Mouse (Mus musculus): ENCODE data around the gene Ntrk1. TPM values are rescaled to one million over a fixed set of nuclear protein-coding genes. Genes with fewer than 3 reads are reported as not detected.

Ntrk1 gene
- total and polyA plus RNA-seq, 3 experiments = 0.14 to 0.57 (median 0.16) TPM

- Histone ChIP-seq H3K27ac (peak overlapping the region; percentile 93), H3K4me3 (peak overlapping the region; percentile 63), H3K4me1 (ENCODE audit: control insufficient read depth, insufficient read depth, low read length) (peaks cover 13% of the 10 kb centered on the region), H3K36me3 (ENCODE audit: control insufficient read depth, insufficient read depth, low read length) (no peaks in the 10 kb centered on the region), H3K27me3 (ENCODE audit: control insufficient read depth, insufficient read depth, low read length) (no peaks in the 10 kb centered on the region), H3K79me2 (replicated peaks; ENCODE audit: control insufficient read depth, insufficient read depth, low read length) (no peaks in the 10 kb centered on the region), H3K9ac (ENCODE audit: low read depth, low read length) (peak overlapping the region; percentile 68)
- DNase-seq = peak; percentile 92
- TF ChIP-seq EP300 (IDR thresholded peaks at IDR 0.05; ENCODE audit: insufficient read depth, low read depth, low read length) = 0 out of 2 replicates have a peak, but pooled peaks have one; percentile 45
- TF ChIP-seq POLR2A (IDR thresholded peaks at IDR 0.05; ENCODE audit: insufficient read depth, low read depth, low read length) = peak; percentile 83
- TF ChIP-seq CTCF (IDR thresholded peaks at IDR 0.05) = peak; percentile 99; the same call in 1 of the 2 replicates
- intact Hi-C loops (cut with DNase I) = loop anchor here (1.0 to 10.0 kb wide), 3 partner anchors 13 to 206 kb away; partner anchors contain the start of genes Lrrc71 and Nes
- 1% methylated on average over 36 of the region's 37 CpGs for WGBS
Measured at GRCm38 (mm10) chr3:87768844-87769243, 26.1 kb downstream of the Ntrk1 start.

GRCm38 (mm10) chr3:87768431-87768830 lies 26.5 kb downstream of the Ntrk1 start:
- peak overlapping the region; percentile 93 for H3K27ac ChIP-seq
- WGBS = 34% methylated on average over 6 of the region's 6 CpGs
- H3K9ac ChIP-seq (ENCODE audit: low read depth, low read length) = peak overlapping the region; percentile 73
- H3K79me2 ChIP-seq (replicated peaks; ENCODE audit: control insufficient read depth, insufficient read depth, low read length) = no peaks in the 10 kb centered on the region
- DNase-seq = no peak
- TF ChIP-seq EP300 (IDR thresholded peaks at IDR 0.05; ENCODE audit: insufficient read depth, low read depth, low read length) (no peak), CTCF (IDR thresholded peaks at IDR 0.05) (no peak), POLR2A (IDR thresholded peaks at IDR 0.05; ENCODE audit: insufficient read depth, low read depth, low read length) (no peak)
- H3K36me3 ChIP-seq (ENCODE audit: control insufficient read depth, insufficient read depth, low read length) = no peaks in the 10 kb centered on the region
- H3K4me3 ChIP-seq = peak overlapping the region; percentile 63
- peaks cover 14% of the 10 kb centered on the region for H3K4me1 ChIP-seq (ENCODE audit: control insufficient read depth, insufficient read depth, low read length)
- intact Hi-C loops (cut with DNase I) = loop anchor here (2.0 to 10.0 kb wide), 2 partner anchors 20 to 206 kb away; partner anchors contain the start of genes Lrrc71 and Nes
- no peaks in the 10 kb centered on the region for H3K27me3 ChIP-seq (ENCODE audit: control insufficient read depth, insufficient read depth, low read length)

- TF ChIP-seq EP300 (IDR thresholded peaks at IDR 0.05; ENCODE audit: insufficient read depth, low read depth, low read length) (peak; percentile 65; the same call in 1 of the 2 replicates), CTCF (IDR thresholded peaks at IDR 0.05) (no peak), POLR2A (IDR thresholded peaks at IDR 0.05; ENCODE audit: insufficient read depth, low read depth, low read length) (peak; percentile 49)
- peak overlapping the region; percentile 73 for H3K9ac ChIP-seq (ENCODE audit: low read depth, low read length)
- peaks cover 14% of the 10 kb centered on the region for H3K4me1 ChIP-seq (ENCODE audit: control insufficient read depth, insufficient read depth, low read length)
- 30% methylated on average over 8 of the region's 8 CpGs for WGBS
- H3K27me3 ChIP-seq (ENCODE audit: control insufficient read depth, insufficient read depth, low read length) = no peaks in the 10 kb centered on the region
- no peaks in the 10 kb centered on the region for H3K36me3 ChIP-seq (ENCODE audit: control insufficient read depth, insufficient read depth, low read length)
- DNase-seq = peak; percentile 65 to 71
- H3K79me2 ChIP-seq (replicated peaks; ENCODE audit: control insufficient read depth, insufficient read depth, low read length) = no peaks in the 10 kb centered on the region
- peak overlapping the region; percentile 63 for H3K4me3 ChIP-seq
- H3K27ac ChIP-seq = peak overlapping the region; percentile 93
- intact Hi-C loops (cut with DNase I) = loop anchor here (2.0 to 10.0 kb wide), 2 partner anchors 19 to 207 kb away; partner anchors contain the start of genes Lrrc71 and Nes
Measured at GRCm38 (mm10) chr3:87767764-87768163, 27.2 kb downstream of the Ntrk1 start.

- Histone ChIP-seq H3K9ac (ENCODE audit: low read depth, low read length) (peak overlapping the region; percentile 11), H3K27me3 (ENCODE audit: control insufficient read depth, insufficient read depth, low read length) (no peaks in the 10 kb centered on the region), H3K4me1 (ENCODE audit: control insufficient read depth, insufficient read depth, low read length) (peaks cover 15% of the 10 kb centered on the region), H3K36me3 (ENCODE audit: control insufficient read depth, insufficient read depth, low read length) (no peaks in the 10 kb centered on the region), H3K4me3 (peak overlapping the region; percentile 40), H3K27ac (peak overlapping the region; percentile 93), H3K79me2 (replicated peaks; ENCODE audit: control insufficient read depth, insufficient read depth, low read length) (no peaks in the 10 kb centered on the region)
- intact Hi-C loops (cut with DNase I) = loop anchor here (10.0 kb wide), 1 partner anchor 209 kb away; the partner anchor contains the start of gene Nes
- TF ChIP-seq EP300 (IDR thresholded peaks at IDR 0.05; ENCODE audit: insufficient read depth, low read depth, low read length) (no peak), CTCF (IDR thresholded peaks at IDR 0.05) (no peak), POLR2A (IDR thresholded peaks at IDR 0.05; ENCODE audit: insufficient read depth, low read depth, low read length) (no peak)
- 75% methylated on average over 3 of the region's 3 CpGs for WGBS
- no peak for DNase-seq
Measured at GRCm38 (mm10) chr3:87766284-87766667, 28.7 kb downstream of the Ntrk1 start.

- 44% methylated on average over 5 of the region's 5 CpGs for whole genome bisulfite sequencing
- TF ChIP-seq CTCF (IDR thresholded peaks at IDR 0.05) = no peak
- peak; percentile 48; the same call in 1 of the 2 replicates for TF ChIP-seq POLR2A (IDR thresholded peaks at IDR 0.05; ENCODE audit: insufficient read depth, low read depth, low read length)
- peak in 1 of 2 experiments; percentile 52 for DNase-seq
Measured at GRCm38 (mm10) chr3:87765631-87766283, 29.2 kb downstream of the Ntrk1 start.

GRCm38 (mm10) chr3:87765091-87765490 lies 29.9 kb downstream of the Ntrk1 start:
- H3K4me1 ChIP-seq (ENCODE audit: control insufficient read depth, insufficient read depth, low read length) = peaks cover 18% of the 10 kb centered on the region
- TF ChIP-seq EP300 (IDR thresholded peaks at IDR 0.05; ENCODE audit: insufficient read depth, low read depth, low read length) (peak; percentile 12; the same call in 1 of the 2 replicates), POLR2A (IDR thresholded peaks at IDR 0.05; ENCODE audit: insufficient read depth, low read depth, low read length) (0 out of 2 replicates have a peak, but pooled peaks have one; percentile 14), CTCF (IDR thresholded peaks at IDR 0.05) (no peak)
- peak overlapping the region; percentile 93 for H3K27ac ChIP-seq
- intact Hi-C loops (cut with DNase I) = loop anchor here (10.0 kb wide), 1 partner anchor 210 kb away; the partner anchor contains the start of gene Nes
- 24% methylated on average over 10 of the region's 10 CpGs for WGBS
- no peaks in the 10 kb centered on the region for H3K36me3 ChIP-seq (ENCODE audit: control insufficient read depth, insufficient read depth, low read length)
- H3K4me3 ChIP-seq = peak overlapping the region; percentile 40
- no peaks in the 10 kb centered on the region for H3K79me2 ChIP-seq (replicated peaks; ENCODE audit: control insufficient read depth, insufficient read depth, low read length)
- peak overlapping the region; percentile 20; the same call in 1 of the 2 replicates for H3K9ac ChIP-seq (ENCODE audit: low read depth, low read length)
- DNase-seq = peak; percentile 70 to 78
- H3K27me3 ChIP-seq (ENCODE audit: control insufficient read depth, insufficient read depth, low read length) = no peaks in the 10 kb centered on the region

More at GRCm38 (mm10) chr3:87765631-87766283, 29.2 kb downstream of the Ntrk1 start:
- intact Hi-C loops (cut with DNase I) = loop anchor here (10.0 kb wide), 1 partner anchor 209 kb away; the partner anchor contains the start of gene Nes
- Histone ChIP-seq H3K79me2 (replicated peaks; ENCODE audit: control insufficient read depth, insufficient read depth, low read length) (no peaks in the 10 kb centered on the region), H3K27me3 (ENCODE audit: control insufficient read depth, insufficient read depth, low read length) (no peaks in the 10 kb centered on the region), H3K36me3 (ENCODE audit: control insufficient read depth, insufficient read depth, low read length) (no peaks in the 10 kb centered on the region), H3K4me3 (peak overlapping the region; percentile 40), H3K27ac (peak overlapping the region; percentile 93), H3K9ac (ENCODE audit: low read depth, low read length) (peak overlapping the region; percentile 11), H3K4me1 (ENCODE audit: control insufficient read depth, insufficient read depth, low read length) (peaks cover 16% of the 10 kb centered on the region)

Measured in heart, adult 2 months (tissue).